Mouse (Mus musculus) limb, embryonic 13.5 days (tissue): ENCODE data around the gene Tfap2d. TPM values are rescaled to one million over a fixed set of nuclear protein-coding genes. Genes with fewer than 3 reads are reported as not detected.

ENCODE experiments used
- ATAC-seq: fragments of 200-750 bp; cut with Nextera tagmentation; 2 replicates; pipeline ENCODE4 v1.8.0; 2017; ENCODE audit warnings: low read depth, moderate number of reproducible peaks, moderate TSS enrichment; ENCODE audit not compliant: low FRiP score
- H3K27ac ChIP-seq: fragments of 300-500 bp; sonication (generic); 2 replicates; pipeline ENCODE4 v1.5.1; 2015; ENCODE audit warnings: inconsistent platforms, mild to moderate bottlenecking, moderate library complexity
- H3K27me3 ChIP-seq: fragments of 300-500 bp; sonication (generic); 2 replicates; pipeline ENCODE4 v1.6.1; 2015; ENCODE audit warnings: mild to moderate bottlenecking, inconsistent platforms
- H3K36me3 ChIP-seq: fragments of 300-500 bp; sonication (generic); 2 replicates; pipeline ENCODE4 v1.6.1; 2015; ENCODE audit warnings: inconsistent platforms, mild to moderate bottlenecking, moderate library complexity
- H3K4me1 ChIP-seq: fragments of 300-500 bp; sonication (generic); 2 replicates; pipeline ENCODE4 v1.6.1; 2015; ENCODE audit warnings: inconsistent platforms
- H3K4me2 ChIP-seq: fragments of 300-500 bp; sonication (generic); replicated peaks from 2 replicates; pipeline ENCODE4 v1.6.1; 2015; ENCODE audit warnings: inconsistent platforms, mild to moderate bottlenecking, moderate library complexity
- H3K4me3 ChIP-seq: fragments of 300-500 bp; sonication (generic); 2 replicates; pipeline ENCODE4 v1.5.1; 2015; ENCODE audit warnings: moderate library complexity, mild to moderate bottlenecking, inconsistent platforms
- H3K9ac ChIP-seq: fragments of 300-500 bp; sonication (generic); 2 replicates; pipeline ENCODE4 v1.6.1; 2015; ENCODE audit warnings: mild to moderate bottlenecking, inconsistent platforms
- H3K9me3 ChIP-seq: fragments of 300-500 bp; sonication (generic); 2 replicates; pipeline ENCODE4 v1.6.1; 2016; ENCODE audit warnings: inconsistent platforms
- WGBS: fragments of 180-500 bp; shearing (Covaris S2); methylation state at CpG from one replicate; pipeline ENCODE4 v1.1.7; 2015; 5-methylcytosine and 5-hydroxymethylcytosine counted together
- polyA plus RNA-seq: library from polyadenylated mRNA; unstranded; fragments of >200 nt; fragmentation: Nextera tagmentation; extraction: Ambion mirVana; gene quantifications from 2 replicates; pipeline ENCODE4 v1.2.1, GENCODE M21; 2015

Gene Tfap2d
- polyA plus RNA-seq, 1 experiment from 2014 or later, result 0.08 TPM

DNA sequence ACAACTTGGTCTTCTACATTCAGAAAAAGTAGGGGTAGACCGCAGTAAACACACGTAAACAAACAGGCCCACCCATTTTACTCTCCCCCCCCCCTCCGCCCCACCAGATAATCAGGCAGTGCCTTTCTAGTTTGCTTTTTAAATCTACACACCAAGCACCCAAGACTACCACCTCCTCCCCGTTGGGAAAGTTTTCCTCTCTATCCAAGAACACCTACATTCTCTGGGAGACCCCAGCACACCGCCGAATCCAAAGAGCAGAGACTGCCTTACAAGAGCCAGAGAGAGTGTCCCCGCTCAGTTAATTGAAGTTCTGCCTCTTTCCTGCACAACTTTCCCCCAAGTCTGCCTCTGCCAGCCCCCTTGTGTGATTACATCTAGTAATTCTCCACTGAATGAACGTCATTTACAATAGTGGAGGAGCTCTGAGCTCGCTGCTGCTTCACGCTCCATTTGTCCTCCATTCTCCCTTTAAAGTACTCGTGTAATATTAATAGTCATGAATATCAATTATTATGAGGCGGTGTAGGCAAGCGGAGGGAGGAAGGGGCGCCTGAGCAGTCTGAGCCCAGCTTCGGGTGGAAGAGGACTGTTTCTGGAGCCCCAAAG lies 108.8 kb downstream of the Tfap2d start:
- 2% methylated on average over 15 of the region's 15 CpGs for WGBS
- no peaks in the 10 kb centered on the region for H3K9me3 ChIP-seq
- no peaks in the 10 kb centered on the region for H3K36me3 ChIP-seq
- H3K27ac ChIP-seq, result peak overlapping the region; percentile 80
- H3K9ac ChIP-seq, result peak overlapping the region; percentile 76
- ATAC-seq, result no peak
- H3K4me3 ChIP-seq, result peak overlapping the region; percentile 46
- H3K27me3 ChIP-seq, result peaks cover 69% of the 10 kb centered on the region
- peak overlapping the region; percentile 65 for H3K4me2 ChIP-seq
- H3K4me1 ChIP-seq, result 0 out of 2 replicates have a peak, but pooled peaks cover 5% of the 10 kb centered on the region

DNA sequence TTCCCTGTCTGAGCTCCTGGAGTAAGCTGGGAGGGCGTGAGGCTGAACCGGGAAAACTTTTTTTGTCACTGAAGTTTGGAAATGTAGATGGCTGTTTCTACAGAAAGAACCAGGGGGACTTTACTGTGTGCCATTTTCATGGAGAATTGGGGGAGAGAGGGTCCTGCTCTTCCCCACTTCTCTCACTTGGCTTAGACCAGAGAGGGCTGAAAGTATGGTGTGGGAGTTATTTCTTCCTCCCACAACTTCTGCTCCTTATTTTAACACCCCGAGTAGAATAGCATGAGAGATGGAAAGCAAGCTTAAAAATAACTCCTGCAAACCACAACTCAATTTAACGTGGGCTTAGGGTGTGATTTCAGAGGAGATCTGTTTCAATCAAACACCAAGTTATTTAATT lies 109.9 kb downstream of the Tfap2d start:
- Histone ChIP-seq H3K27ac (peak overlapping the region; percentile 72), H3K27me3 (peaks cover 71% of the 10 kb centered on the region), H3K4me2 (peak overlapping the region; percentile 65), H3K4me3 (peak overlapping the region; percentile 46), H3K9ac (peak overlapping the region; percentile 76), H3K4me1 (0 out of 2 replicates have a peak, but pooled peaks cover 9% of the 10 kb centered on the region), H3K36me3 (no peaks in the 10 kb centered on the region), H3K9me3 (no peaks in the 10 kb centered on the region)
- ATAC-seq, result no peak
- 3% methylated on average over 4 of the region's 4 CpGs for WGBS

DNA sequence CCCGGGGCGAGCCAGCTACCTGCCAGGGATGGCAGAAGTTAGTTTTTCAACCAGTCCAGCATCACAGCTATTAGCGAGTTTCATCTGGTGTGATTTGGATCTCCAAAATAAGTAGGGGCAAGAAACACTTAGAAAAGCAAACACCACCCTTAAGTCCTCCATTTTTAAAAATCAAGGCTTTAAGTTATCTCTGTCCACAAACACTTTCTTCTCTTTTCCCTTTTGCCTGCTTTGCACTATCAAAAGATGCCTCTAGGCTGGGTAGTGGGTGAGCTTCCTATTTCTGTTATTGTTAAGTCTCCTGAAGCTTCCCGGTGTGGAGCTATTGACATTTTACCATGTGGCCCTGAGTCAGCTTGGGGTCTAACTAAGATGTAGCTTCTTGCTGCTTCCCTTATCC lies 110.3 kb downstream of the Tfap2d start:
- ATAC-seq, result no peak
- Histone ChIP-seq H3K4me2 (peak overlapping the region; percentile 65), H3K27me3 (peaks cover 72% of the 10 kb centered on the region), H3K36me3 (no peaks in the 10 kb centered on the region), H3K4me3 (peak overlapping the region; percentile 46), H3K9me3 (no peaks in the 10 kb centered on the region), H3K9ac (peak overlapping the region; percentile 76), H3K27ac (peak overlapping the region; percentile 72), H3K4me1 (0 out of 2 replicates have a peak, but pooled peaks cover 9% of the 10 kb centered on the region)
- WGBS, result 1% methylated on average over 4 of the region's 4 CpGs

DNA sequence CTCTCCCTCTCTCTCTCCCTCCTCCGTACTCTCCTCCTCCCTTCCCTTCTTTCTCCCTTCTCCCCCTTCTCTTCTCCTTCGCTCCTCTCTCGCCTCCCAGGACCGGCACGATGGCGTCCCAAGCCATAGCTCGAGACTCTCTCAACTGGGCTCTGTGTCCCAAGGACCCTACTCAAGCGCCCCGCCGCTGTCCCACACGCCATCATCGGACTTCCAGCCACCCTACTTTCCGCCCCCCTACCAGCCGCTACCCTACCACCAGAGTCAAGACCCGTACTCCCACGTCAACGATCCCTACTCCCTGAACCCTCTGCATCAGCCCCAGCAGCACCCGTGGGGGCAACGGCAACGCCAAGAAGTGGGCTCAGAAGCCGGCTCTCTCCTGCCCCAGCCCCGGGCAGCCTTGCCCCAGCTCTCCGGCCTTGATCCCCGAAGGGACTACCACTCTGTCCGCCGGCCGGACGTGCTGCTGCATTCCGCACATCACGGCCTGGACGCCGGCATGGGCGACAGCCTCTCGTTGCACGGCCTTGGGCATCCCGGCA lies 111.1 kb downstream of the Tfap2d start:
- H3K4me1 ChIP-seq, result 0 out of 2 replicates have a peak, but pooled peaks cover 9% of the 10 kb centered on the region
- H3K4me3 ChIP-seq, result peak overlapping the region; percentile 46
- no peaks in the 10 kb centered on the region for H3K36me3 ChIP-seq
- 2% methylated on average over 36 of the region's 36 CpGs for WGBS
- H3K9ac ChIP-seq, result peak overlapping the region; percentile 76
- no peak for ATAC-seq
- H3K27ac ChIP-seq, result peak overlapping the region; percentile 67
- no peaks in the 10 kb centered on the region for H3K9me3 ChIP-seq
- H3K4me2 ChIP-seq, result peak overlapping the region; percentile 65
- H3K27me3 ChIP-seq, result peaks cover 77% of the 10 kb centered on the region

Other genes starting within 250 kb of the Tfap2d start
- gene Tfap2b, start 105.9 kb downstream of the Tfap2d start, polyA plus RNA-seq, result 57.2 and 66.0 TPM in 2 replicates